Comparison of ENCODE assay signal across 22 mouse cellular contexts in genomic region chr9:96203663-96204062, GRCm38 (mm10).
"Had no signal": no experiment of that assay in that cellular context is flagged by ENCODE, and none has a peak within 500 bp of the region (broad histone marks: within the 10 kb centered on the region; RNA-seq: fewer than 3 reads in every experiment).

No protein-coding gene starts in this region.

- H3K4me2 ChIP-seq: heart, embryonic 12.5 days; hindbrain, embryonic 12.5 days; hindbrain, embryonic 14.5 days; intestine, embryonic 15.5 days had no signal

- DNase-seq: gastrocnemius, adult 2 months; gastrocnemius, postnatal 10 days; gastrocnemius, postnatal 25 days; heart, adult 18-20 months; heart, postnatal 10 days; heart, postnatal 4 days; kidney, adult 18-20 months; kidney, adult 8-10 months; kidney, postnatal 10 days; kidney, postnatal 25 days; kidney, postnatal 4 days had no signal

- H3K4me1 ChIP-seq: heart, embryonic 12.5 days; hindbrain, embryonic 10.5 days; hindbrain, embryonic 12.5 days; intestine, embryonic 15.5 days had no signal

- H3K9ac ChIP-seq: heart, embryonic 12.5 days; hindbrain, embryonic 12.5 days; hindbrain, embryonic 14.5 days; intestine, embryonic 15.5 days had no signal

- H3K9me3 ChIP-seq: heart, embryonic 10.5 days; heart, embryonic 12.5 days; hindbrain, embryonic 10.5 days; hindbrain, embryonic 12.5 days; intestine, embryonic 15.5 days had no signal

- H3K27ac ChIP-seq: gastrocnemius, adult 2 months; heart, embryonic 10.5 days; hindbrain, embryonic 10.5 days; hindbrain, embryonic 12.5 days; hindbrain, embryonic 14.5 days; intestine, embryonic 15.5 days; layer of hippocampus, adult 2 months; left cerebral cortex, adult 2 months had no signal

- ATAC-seq: hindbrain, embryonic 16.5 days; inflammation-experienced regulatory T-cells, adult 6 months; intestine, embryonic 15.5 days; intestine, postnatal 0 days had no signal

- H3K4me3 ChIP-seq: gastrocnemius, adult 2 months; heart, embryonic 10.5 days; heart, embryonic 12.5 days; hindbrain, embryonic 10.5 days; hindbrain, embryonic 12.5 days; intestine, embryonic 15.5 days; layer of hippocampus, adult 2 months; left cerebral cortex, adult 2 months had no signal

- H3K27me3 ChIP-seq: heart, embryonic 12.5 days; hindbrain, embryonic 12.5 days; intestine, embryonic 15.5 days had no signal

- H3K36me3 ChIP-seq: intestine, embryonic 15.5 days had no signal
